Mouse (Mus musculus): ENCODE results near the gene Xpo6. TPM values are rescaled to one million over a fixed set of nuclear protein-coding genes. Genes with fewer than 3 reads are reported as not detected.

The Xpo6 gene
- polyA plus RNA-seq, 1 experiment from 2014 or later = 51.2 TPM

DNA sequence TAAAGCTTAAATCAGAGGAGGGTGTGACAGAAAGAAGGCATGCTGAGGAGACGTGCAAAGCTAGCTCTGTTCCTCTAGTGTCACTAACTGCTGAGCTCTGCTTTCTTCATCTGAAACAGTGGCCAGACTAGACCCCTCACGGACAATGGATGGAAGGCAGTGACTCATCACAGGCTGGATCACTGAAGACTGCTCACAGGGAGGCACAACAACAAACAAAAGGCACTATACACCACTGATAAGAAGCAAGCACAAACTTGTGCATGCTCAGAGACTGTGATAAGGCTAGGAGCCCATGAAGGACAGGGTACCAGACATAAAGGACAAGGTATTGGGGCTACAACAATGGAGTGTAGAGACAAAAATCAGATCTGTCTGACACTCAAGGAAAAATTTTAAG is 89.1 kb downstream of the Xpo6 start:
- Histone ChIP-seq H3K4me2 (replicated peaks) (no peak overlapping the region), H3K27ac (replicated peaks) (no peak overlapping the region), H3K36me3 (peaks cover 78% of the 10 kb centered on the region), H3K4me1 (no peaks in the 10 kb centered on the region), H3K27me3 (no peaks in the 10 kb centered on the region), H3K9ac (replicated peaks) (no peak overlapping the region), H3K4me3 (no peak overlapping the region), H3K9me3 (no peaks in the 10 kb centered on the region)
- WGBS = 83% methylated on average over 2 of the region's 2 CpGs
- no peak for ATAC-seq (replicated peaks)

GRCm38 (mm10) chr7:126109898-126110297 is 90.4 kb downstream of the Xpo6 start:
- H3K4me3 ChIP-seq = no peak overlapping the region
- ATAC-seq (replicated peaks) = no peak

GRCm38 (mm10) chr7:126100440-126100839 is 99.9 kb downstream of the Xpo6 start:
- Histone ChIP-seq H3K27me3 (no peaks in the 10 kb centered on the region), H3K9me3 (no peaks in the 10 kb centered on the region), H3K4me3 (no peak overlapping the region), H3K9ac (replicated peaks) (no peak overlapping the region), H3K4me2 (replicated peaks) (no peak overlapping the region), H3K27ac (replicated peaks) (no peak overlapping the region), H3K36me3 (peaks cover 53% of the 10 kb centered on the region), H3K4me1 (no peaks in the 10 kb centered on the region)
- WGBS = 94% methylated on average over 11 of the region's 11 CpGs
- ATAC-seq (replicated peaks) = no peak

More at GRCm38 (mm10) chr7:126109898-126110297, 90.4 kb downstream of the Xpo6 start:
- Histone ChIP-seq H3K27me3 (no peaks in the 10 kb centered on the region), H3K9ac (replicated peaks) (no peak overlapping the region), H3K9me3 (no peaks in the 10 kb centered on the region), H3K4me1 (no peaks in the 10 kb centered on the region), H3K4me2 (replicated peaks) (no peak overlapping the region), H3K36me3 (peaks cover 82% of the 10 kb centered on the region), H3K27ac (replicated peaks) (no peak overlapping the region)
- WGBS = 77% methylated on average over 3 of the region's 3 CpGs

DNA sequence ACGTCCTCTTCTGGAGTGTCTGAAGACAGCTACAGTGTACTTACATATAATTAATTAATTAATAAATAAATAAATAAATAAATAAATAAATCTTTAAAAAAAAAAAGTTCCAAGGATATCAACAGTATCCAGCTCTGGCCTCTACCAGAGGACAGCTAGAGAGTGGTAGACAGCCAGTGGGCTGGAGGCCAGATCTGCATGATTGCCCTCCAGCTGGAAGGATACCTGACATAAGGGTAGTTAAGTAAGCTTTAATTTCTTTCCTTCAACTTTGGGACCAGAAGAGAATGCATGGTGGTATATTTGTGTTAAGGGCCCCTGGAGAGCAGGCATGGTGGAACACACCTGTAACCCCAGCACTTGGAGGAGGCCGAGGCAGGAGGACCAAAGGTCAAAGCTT is 100.5 kb downstream of the Xpo6 start:
- Histone ChIP-seq H3K4me3 (no peak overlapping the region), H3K4me2 (replicated peaks) (no peak overlapping the region), H3K36me3 (peaks cover 48% of the 10 kb centered on the region), H3K27ac (replicated peaks) (no peak overlapping the region), H3K27me3 (no peaks in the 10 kb centered on the region), H3K4me1 (no peaks in the 10 kb centered on the region), H3K9ac (replicated peaks) (no peak overlapping the region), H3K9me3 (no peaks in the 10 kb centered on the region)
- no peak for ATAC-seq (replicated peaks)
- WGBS = 93% methylated on average over 2 of the region's 2 CpGs

GRCm38 (mm10) chr7:126099163-126099775 is 101.0 kb downstream of the Xpo6 start:
- H3K9ac ChIP-seq (replicated peaks) = no peak overlapping the region
- peaks cover 43% of the 10 kb centered on the region for H3K36me3 ChIP-seq
- H3K27me3 ChIP-seq = no peaks in the 10 kb centered on the region
- H3K9me3 ChIP-seq = no peaks in the 10 kb centered on the region
- H3K4me3 ChIP-seq = no peak overlapping the region
- no peak overlapping the region for H3K4me2 ChIP-seq (replicated peaks)
- H3K4me1 ChIP-seq = no peaks in the 10 kb centered on the region
- ATAC-seq (replicated peaks) = no peak
- no peak overlapping the region for H3K27ac ChIP-seq (replicated peaks)
- 94% methylated on average over 7 of the region's 7 CpGs for WGBS

GRCm38 (mm10) chr7:126097219-126097915 is 102.9 kb downstream of the Xpo6 start:
- H3K9me3 ChIP-seq = no peaks in the 10 kb centered on the region
- no peaks in the 10 kb centered on the region for H3K27me3 ChIP-seq
- H3K4me2 ChIP-seq (replicated peaks) = no peak overlapping the region
- H3K4me3 ChIP-seq = no peak overlapping the region
- H3K36me3 ChIP-seq = peaks cover 32% of the 10 kb centered on the region
- ATAC-seq (replicated peaks) = no peak
- 88% methylated on average over 7 of the region's 9 CpGs for WGBS
- no peaks in the 10 kb centered on the region for H3K4me1 ChIP-seq
- no peak overlapping the region for H3K27ac ChIP-seq (replicated peaks)
- no peak overlapping the region for H3K9ac ChIP-seq (replicated peaks)

GRCm38 (mm10) chr7:126096596-126096995 is 103.7 kb downstream of the Xpo6 start:
- no peak overlapping the region for H3K4me2 ChIP-seq (replicated peaks)
- 86% methylated on average over 5 of the region's 5 CpGs for WGBS

GRCm38 (mm10) chr7:126094738-126095137 is 105.6 kb downstream of the Xpo6 start:
- no peak overlapping the region for H3K27ac ChIP-seq (replicated peaks)
- no peaks in the 10 kb centered on the region for H3K4me1 ChIP-seq
- WGBS = 92% methylated on average over 5 of the region's 5 CpGs

More at GRCm38 (mm10) chr7:126096596-126096995, 103.7 kb downstream of the Xpo6 start:
- Histone ChIP-seq H3K4me3 (no peak overlapping the region), H3K9me3 (no peaks in the 10 kb centered on the region), H3K36me3 (peaks cover 24% of the 10 kb centered on the region), H3K4me1 (no peaks in the 10 kb centered on the region), H3K9ac (replicated peaks) (no peak overlapping the region), H3K27ac (replicated peaks) (no peak overlapping the region), H3K27me3 (no peaks in the 10 kb centered on the region)
- no peak for ATAC-seq (replicated peaks)

DNA sequence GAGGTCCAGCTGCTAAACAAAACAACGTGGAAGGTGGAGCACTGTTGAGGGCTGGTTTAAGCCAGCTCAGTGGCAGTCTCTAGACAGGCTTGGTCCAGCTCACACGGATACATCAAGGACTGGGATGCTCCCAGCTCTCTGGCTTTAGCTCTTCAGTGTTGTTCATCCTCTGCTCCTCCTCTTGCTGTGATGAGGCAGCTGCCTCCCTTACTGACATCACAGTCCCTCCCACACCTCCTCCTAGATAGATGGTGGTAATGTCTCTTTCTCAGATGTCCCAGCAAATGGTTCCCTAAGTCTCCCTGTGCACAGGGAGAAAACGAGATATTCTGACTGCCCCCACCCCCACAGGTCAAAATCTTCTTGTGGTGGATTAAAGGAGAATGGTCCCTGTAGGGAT is 107.1 kb downstream of the Xpo6 start:
- Histone ChIP-seq H3K4me3 (no peak overlapping the region), H3K27me3 (no peaks in the 10 kb centered on the region), H3K9me3 (no peaks in the 10 kb centered on the region), H3K4me1 (0 out of 2 replicates have a peak, but pooled peaks cover 2% of the 10 kb centered on the region), H3K9ac (replicated peaks) (no peak overlapping the region), H3K4me2 (replicated peaks) (no peak overlapping the region), H3K27ac (replicated peaks) (no peak overlapping the region), H3K36me3 (peaks cover 6% of the 10 kb centered on the region; the same call in 1 of the 2 replicates)
- WGBS = 43% methylated on average over 3 of the region's 3 CpGs
- ATAC-seq (replicated peaks) = no peak

More at GRCm38 (mm10) chr7:126094738-126095137, 105.6 kb downstream of the Xpo6 start:
- no peak overlapping the region for H3K4me3 ChIP-seq
- H3K27me3 ChIP-seq = no peaks in the 10 kb centered on the region
- peaks cover 6% of the 10 kb centered on the region; the same call in 1 of the 2 replicates for H3K36me3 ChIP-seq
- H3K9ac ChIP-seq (replicated peaks) = no peak overlapping the region
- no peak overlapping the region for H3K4me2 ChIP-seq (replicated peaks)
- H3K9me3 ChIP-seq = no peaks in the 10 kb centered on the region
- ATAC-seq (replicated peaks) = no peak

- Histone ChIP-seq H3K27ac (replicated peaks) (no peak overlapping the region), H3K27me3 (peaks cover 7% of the 10 kb centered on the region), H3K4me1 (peaks cover 24% of the 10 kb centered on the region), H3K9ac (replicated peaks) (no peak overlapping the region), H3K9me3 (no peaks in the 10 kb centered on the region), H3K4me2 (replicated peaks) (no peak overlapping the region), H3K36me3 (no peaks in the 10 kb centered on the region), H3K4me3 (no peak overlapping the region)
- ATAC-seq (replicated peaks) = 0 out of 2 replicates have a peak, but pooled peaks have one; percentile 10
- 15% methylated on average over 6 of the region's 6 CpGs for WGBS
Observed at GRCm38 (mm10) chr7:126089782-126090181, 110.5 kb downstream of the Xpo6 start.

DNA sequence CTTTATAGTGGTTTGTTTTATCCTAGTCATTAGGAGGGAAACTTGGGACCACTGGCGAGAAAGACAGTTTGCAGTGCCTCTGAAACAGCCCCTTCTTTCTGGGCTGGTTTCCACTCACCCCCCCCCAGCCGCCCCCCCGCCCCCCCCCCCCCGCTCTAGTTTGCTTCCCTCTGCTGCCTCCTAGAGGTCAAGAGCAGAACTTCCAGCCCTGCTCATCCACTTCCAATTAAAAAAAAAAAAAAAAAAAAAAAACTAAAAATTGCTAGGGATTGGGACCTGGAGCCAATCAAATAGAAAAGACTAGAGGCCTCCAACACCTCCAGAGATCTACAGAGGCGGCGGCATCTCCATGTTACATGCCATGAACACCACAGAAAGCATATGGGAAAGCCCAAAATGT is 112.1 kb downstream of the Xpo6 start:
- H3K4me2 ChIP-seq (replicated peaks) = no peak overlapping the region
- WGBS = 32% methylated on average over 3 of the region's 6 CpGs
- peaks cover 23% of the 10 kb centered on the region for H3K27me3 ChIP-seq
- no peaks in the 10 kb centered on the region for H3K9me3 ChIP-seq
- peaks cover 35% of the 10 kb centered on the region for H3K4me1 ChIP-seq
- H3K27ac ChIP-seq (replicated peaks) = no peak overlapping the region; the same call in 1 of the 2 replicates
- H3K4me3 ChIP-seq = no peak overlapping the region
- H3K36me3 ChIP-seq = no peaks in the 10 kb centered on the region
- H3K9ac ChIP-seq (replicated peaks) = no peak overlapping the region
- no peak for ATAC-seq (replicated peaks)

GRCm38 (mm10) chr7:126087602-126088001 is 112.7 kb downstream of the Xpo6 start:
- H3K4me1 ChIP-seq = peaks cover 40% of the 10 kb centered on the region
- no peaks in the 10 kb centered on the region for H3K9me3 ChIP-seq
- WGBS = 48% methylated on average over 10 of the region's 10 CpGs
- no peak overlapping the region for H3K9ac ChIP-seq (replicated peaks)
- peaks cover 29% of the 10 kb centered on the region for H3K27me3 ChIP-seq
- no peak overlapping the region; the same call in 1 of the 2 replicates for H3K27ac ChIP-seq (replicated peaks)
- no peak overlapping the region for H3K4me3 ChIP-seq
- H3K36me3 ChIP-seq = no peaks in the 10 kb centered on the region
- ATAC-seq (replicated peaks) = peak; percentile 24; the same call in 1 of the 2 replicates
- no peak overlapping the region for H3K4me2 ChIP-seq (replicated peaks)
